Mouse (Mus musculus) neural tube, embryonic 14.5 days (tissue): Measurements from ENCODE around the gene G0s2. TPM values are rescaled to one million over a fixed set of nuclear protein-coding genes. Genes with fewer than 3 reads are reported as not detected.

Source experiments
- ATAC-seq: fragments of 200-750 bp; cut with Nextera tagmentation; 2 replicates; pipeline ENCODE4 v1.8.0; 2017; ENCODE audit warnings: low read depth, mild to moderate bottlenecking, moderate TSS enrichment, moderate library complexity
- H3K27ac ChIP-seq: fragments of 300-500 bp; sonication (generic); 2 replicates; pipeline ENCODE4 v1.5.1; 2014; ENCODE audit warnings: low read depth, mild to moderate bottlenecking, control low read depth, low read length, moderate library complexity, mixed read lengths
- H3K27me3 ChIP-seq: fragments of 300-500 bp; sonication (generic); 2 replicates; pipeline ENCODE4 v1.6.1; 2014; ENCODE audit warnings: low read length; ENCODE audit not compliant: control insufficient read depth, insufficient read depth
- H3K36me3 ChIP-seq: fragments of 300-500 bp; sonication (generic); 2 replicates; pipeline ENCODE4 v1.6.1; 2014; ENCODE audit warnings: low read length, mixed read lengths; ENCODE audit not compliant: control insufficient read depth, insufficient read depth
- H3K4me1 ChIP-seq: fragments of 300-500 bp; sonication (generic); 2 replicates; pipeline ENCODE4 v1.6.1; 2014; ENCODE audit warnings: low read length; ENCODE audit not compliant: control insufficient read depth, insufficient read depth
- H3K4me2 ChIP-seq: fragments of 300-500 bp; sonication (generic); 2 replicates; pipeline ENCODE4 v1.6.1; 2014; ENCODE audit warnings: mild to moderate bottlenecking, low read depth, low read length, control low read depth
- H3K4me3 ChIP-seq: fragments of 300-500 bp; sonication (generic); 2 replicates; pipeline ENCODE4 v1.5.1; 2014; ENCODE audit warnings: low read depth, low read length, control low read depth, mixed read lengths
- H3K9ac ChIP-seq: fragments of 300-500 bp; sonication (generic); replicated peaks from 2 replicates; pipeline ENCODE4 v1.6.1; 2014; ENCODE audit warnings: low read depth, mild to moderate bottlenecking, control low read depth, low read length, mixed read lengths
- H3K9me3 ChIP-seq: fragments of 300-500 bp; sonication (generic); 2 replicates; pipeline ENCODE4 v1.6.1; 2016; ENCODE audit warnings: low read length; ENCODE audit not compliant: control insufficient read depth
- WGBS: fragments of 180-500 bp; shearing (Covaris S2); extraction: QIAGEN DNeasy Blood & Tissue Kit; methylation state at CpG from one replicate; pipeline ENCODE4 v1.1.7; 2014; 5-methylcytosine and 5-hydroxymethylcytosine counted together
- polyA plus RNA-seq: library from polyadenylated mRNA; unstranded; fragments of >200 nt; fragmentation: Nextera tagmentation; extraction: Ambion mirVana; gene quantifications from 2 replicates; pipeline ENCODE4 v1.2.1, GENCODE M21; 2014

Gene G0s2
- polyA plus RNA-seq, 1 experiment from 2014 or later = 6.9 TPM

DNA sequence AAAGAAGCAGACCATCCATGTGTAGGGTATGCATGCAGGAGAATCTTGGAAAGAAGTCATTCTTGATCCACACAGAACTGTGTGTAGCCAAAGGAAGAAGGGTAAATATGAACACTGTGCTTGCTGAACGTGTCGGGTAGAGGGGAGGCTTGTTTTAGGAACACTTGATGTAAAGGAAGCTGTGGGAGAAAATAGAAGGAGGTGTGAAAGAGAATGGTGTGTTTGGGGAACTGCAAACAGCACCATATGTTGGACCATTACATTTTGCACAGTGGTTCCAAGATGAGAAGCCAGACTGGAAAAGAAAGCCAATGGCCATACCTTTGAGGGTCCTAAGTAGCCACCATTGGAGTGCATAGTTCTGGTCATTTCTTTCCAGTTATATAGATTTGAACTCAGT lies 23.0 kb downstream of the G0s2 start:
- no peak overlapping the region for H3K27ac ChIP-seq
- no peaks in the 10 kb centered on the region for H3K27me3 ChIP-seq
- no peak overlapping the region for H3K4me2 ChIP-seq
- no peak for ATAC-seq
- no peaks in the 10 kb centered on the region for H3K9me3 ChIP-seq
- 87% methylated on average over 2 of the region's 2 CpGs for WGBS
- H3K4me1 ChIP-seq = peaks cover 4% of the 10 kb centered on the region; the same call in 1 of the 2 replicates
- H3K36me3 ChIP-seq = no peaks in the 10 kb centered on the region
- H3K9ac ChIP-seq = no peak overlapping the region
- no peak overlapping the region for H3K4me3 ChIP-seq

GRCm38 (mm10) chr1:193244235-193244634 lies 28.8 kb downstream of the G0s2 start:
- H3K4me2 ChIP-seq = no peak overlapping the region
- no peak for ATAC-seq
- H3K4me3 ChIP-seq = no peak overlapping the region
- 87% methylated on average over 6 of the region's 6 CpGs for WGBS
- H3K27ac ChIP-seq = no peak overlapping the region
- no peaks in the 10 kb centered on the region for H3K4me1 ChIP-seq
- H3K27me3 ChIP-seq = no peaks in the 10 kb centered on the region
- no peaks in the 10 kb centered on the region for H3K9me3 ChIP-seq
- H3K36me3 ChIP-seq = no peaks in the 10 kb centered on the region
- no peak overlapping the region for H3K9ac ChIP-seq

GRCm38 (mm10) chr1:193243571-193244193 lies 29.3 kb downstream of the G0s2 start:
- no peak overlapping the region for H3K9ac ChIP-seq
- no peaks in the 10 kb centered on the region for H3K4me1 ChIP-seq
- H3K9me3 ChIP-seq = no peaks in the 10 kb centered on the region
- H3K36me3 ChIP-seq = no peaks in the 10 kb centered on the region
- no peak for ATAC-seq
- H3K27ac ChIP-seq = no peak overlapping the region
- no peak overlapping the region for H3K4me2 ChIP-seq
- no peaks in the 10 kb centered on the region for H3K27me3 ChIP-seq
- 62% methylated on average over 10 of the region's 10 CpGs for WGBS
- H3K4me3 ChIP-seq = no peak overlapping the region

DNA sequence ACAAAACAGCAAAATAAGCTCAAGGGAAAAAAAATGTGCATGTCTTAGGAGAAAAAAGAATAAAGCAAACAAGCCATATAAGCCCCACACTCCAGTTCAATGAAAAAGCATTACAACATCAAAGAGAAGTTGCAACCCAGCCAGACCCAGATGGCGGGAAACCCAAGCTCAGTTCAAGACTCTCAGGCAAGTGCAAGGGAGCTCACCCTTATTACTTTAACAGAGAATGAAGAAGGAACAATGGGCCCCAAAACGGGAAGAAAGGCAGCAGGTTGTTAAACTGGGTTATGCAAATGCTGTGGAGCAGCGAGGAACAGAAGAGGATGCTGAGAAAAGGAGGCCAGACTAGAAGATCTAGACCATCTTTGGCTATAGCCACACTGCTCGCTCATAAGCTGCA lies 30.2 kb downstream of the G0s2 start:
- ATAC-seq = no peak
- H3K4me1 ChIP-seq = no peaks in the 10 kb centered on the region
- H3K4me2 ChIP-seq = no peak overlapping the region
- WGBS = 52% methylated on average over 4 of the region's 4 CpGs
- no peaks in the 10 kb centered on the region for H3K27me3 ChIP-seq
- no peak overlapping the region for H3K9ac ChIP-seq
- no peak overlapping the region for H3K4me3 ChIP-seq
- H3K9me3 ChIP-seq = no peaks in the 10 kb centered on the region
- no peak overlapping the region for H3K27ac ChIP-seq
- H3K36me3 ChIP-seq = no peaks in the 10 kb centered on the region

- Histone ChIP-seq H3K27ac (no peak overlapping the region), H3K27me3 (no peaks in the 10 kb centered on the region), H3K9me3 (no peaks in the 10 kb centered on the region), H3K9ac (no peak overlapping the region), H3K36me3 (no peaks in the 10 kb centered on the region), H3K4me3 (no peak overlapping the region), H3K4me1 (no peaks in the 10 kb centered on the region), H3K4me2 (no peak overlapping the region)
- 78% methylated on average over 8 of the region's 8 CpGs for WGBS
- no peak for ATAC-seq
Observed at GRCm38 (mm10) chr1:193242238-193242637, 30.8 kb downstream of the G0s2 start.

GRCm38 (mm10) chr1:193241436-193241835 lies 31.6 kb downstream of the G0s2 start:
- H3K36me3 ChIP-seq = no peaks in the 10 kb centered on the region
- H3K4me2 ChIP-seq = no peak overlapping the region
- H3K4me1 ChIP-seq = no peaks in the 10 kb centered on the region
- H3K9ac ChIP-seq = no peak overlapping the region
- 89% methylated on average over 4 of the region's 4 CpGs for WGBS
- H3K27ac ChIP-seq = no peak overlapping the region
- no peaks in the 10 kb centered on the region for H3K9me3 ChIP-seq
- H3K27me3 ChIP-seq = no peaks in the 10 kb centered on the region
- no peak overlapping the region for H3K4me3 ChIP-seq
- ATAC-seq = no peak

- Histone ChIP-seq H3K9me3 (no peaks in the 10 kb centered on the region), H3K9ac (no peak overlapping the region), H3K27ac (no peak overlapping the region), H3K27me3 (no peaks in the 10 kb centered on the region), H3K4me1 (no peaks in the 10 kb centered on the region), H3K36me3 (no peaks in the 10 kb centered on the region), H3K4me2 (no peak overlapping the region), H3K4me3 (no peak overlapping the region)
- WGBS = 40% methylated on average over 4 of the region's 4 CpGs
- no peak for ATAC-seq
Observed at GRCm38 (mm10) chr1:193238426-193238825, 34.6 kb downstream of the G0s2 start.

- no peak overlapping the region for H3K4me3 ChIP-seq
- no peaks in the 10 kb centered on the region for H3K9me3 ChIP-seq
- ATAC-seq = no peak
- no peak overlapping the region for H3K27ac ChIP-seq
- H3K4me2 ChIP-seq = no peak overlapping the region
- WGBS = 88% methylated on average over 7 of the region's 7 CpGs
- no peaks in the 10 kb centered on the region for H3K27me3 ChIP-seq
- no peaks in the 10 kb centered on the region for H3K4me1 ChIP-seq
- no peaks in the 10 kb centered on the region for H3K36me3 ChIP-seq
- no peak overlapping the region for H3K9ac ChIP-seq
Observed at GRCm38 (mm10) chr1:193234930-193235329, 38.1 kb downstream of the G0s2 start.

- Histone ChIP-seq H3K27me3 (no peaks in the 10 kb centered on the region), H3K36me3 (no peaks in the 10 kb centered on the region), H3K4me2 (no peak overlapping the region), H3K27ac (no peak overlapping the region), H3K9me3 (no peaks in the 10 kb centered on the region), H3K4me3 (no peak overlapping the region), H3K4me1 (no peaks in the 10 kb centered on the region), H3K9ac (no peak overlapping the region)
- WGBS = 92% methylated on average over 2 of the region's 2 CpGs
- no peak for ATAC-seq
Observed at GRCm38 (mm10) chr1:193234130-193234645, 38.8 kb downstream of the G0s2 start.
